Mouse (Mus musculus) CD4-positive, CD25-positive, alpha-beta regulatory T cell, adult 9 weeks (primary cell): ENCODE measurements around the gene Eif4e3. TPM values are rescaled to one million over a fixed set of nuclear protein-coding genes. Genes with fewer than 3 reads are reported as not detected.

Experiments
- polyA plus RNA-seq: library from polyadenylated mRNA; unstranded; fragments of 100-300 nt; shearing (Covaris generic); gene quantifications from one replicate; pipeline ENCODE4 v1.2.1, GENCODE M21; 2017

Gene Eif4e3
- polyA plus RNA-seq: 17.6 TPM

DNA sequence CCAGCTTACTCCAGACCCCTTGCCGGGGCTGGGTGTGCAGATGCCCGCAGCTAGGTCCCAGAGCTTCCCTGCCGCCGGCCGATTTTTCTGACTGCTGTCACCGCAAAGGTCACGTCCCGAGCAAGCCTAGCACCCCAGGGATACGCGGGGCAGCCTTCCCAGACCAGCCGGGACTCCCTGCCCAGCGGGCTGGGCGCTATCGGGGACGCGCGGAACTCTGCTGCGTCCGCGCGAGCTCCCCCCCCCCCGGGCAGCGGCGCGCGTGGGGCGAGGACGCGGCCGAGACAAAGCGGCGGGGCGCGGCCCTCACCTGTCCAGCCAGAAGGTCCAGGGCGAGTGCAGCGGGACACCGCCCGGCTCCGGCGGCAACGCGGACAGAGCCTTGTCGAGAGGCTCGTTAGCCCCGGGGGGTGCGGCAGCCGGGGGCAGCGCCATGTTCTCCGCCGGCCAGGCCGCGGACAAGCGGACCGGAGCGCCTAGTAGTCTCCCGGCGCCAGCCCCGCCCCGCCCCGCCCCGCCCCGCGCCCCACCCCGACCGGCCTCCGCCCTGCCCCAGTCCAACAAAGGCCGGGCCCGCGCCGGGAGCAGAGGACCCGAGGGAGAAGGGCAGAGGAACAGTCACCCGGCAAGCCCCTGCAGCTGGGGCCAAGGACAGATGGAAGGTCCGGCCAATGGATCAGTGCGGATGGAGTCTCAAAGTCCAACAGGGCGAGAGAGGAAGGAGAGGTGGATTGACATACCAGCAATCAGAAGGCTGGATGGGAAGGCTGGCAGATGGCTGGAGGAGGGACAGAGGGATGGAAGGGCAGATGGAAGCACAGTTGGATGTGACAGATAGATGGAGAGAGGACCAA is at the start of gene Eif4e3, which contains the start of gene Gm20696:
Gene Eif4e3, minus strand, starts transcription at position 454 of the 854 bp plus-strand sequence.
Gene Gm20696, minus strand, starts transcription at position 480 of the 854 bp plus-strand sequence.

DNA sequence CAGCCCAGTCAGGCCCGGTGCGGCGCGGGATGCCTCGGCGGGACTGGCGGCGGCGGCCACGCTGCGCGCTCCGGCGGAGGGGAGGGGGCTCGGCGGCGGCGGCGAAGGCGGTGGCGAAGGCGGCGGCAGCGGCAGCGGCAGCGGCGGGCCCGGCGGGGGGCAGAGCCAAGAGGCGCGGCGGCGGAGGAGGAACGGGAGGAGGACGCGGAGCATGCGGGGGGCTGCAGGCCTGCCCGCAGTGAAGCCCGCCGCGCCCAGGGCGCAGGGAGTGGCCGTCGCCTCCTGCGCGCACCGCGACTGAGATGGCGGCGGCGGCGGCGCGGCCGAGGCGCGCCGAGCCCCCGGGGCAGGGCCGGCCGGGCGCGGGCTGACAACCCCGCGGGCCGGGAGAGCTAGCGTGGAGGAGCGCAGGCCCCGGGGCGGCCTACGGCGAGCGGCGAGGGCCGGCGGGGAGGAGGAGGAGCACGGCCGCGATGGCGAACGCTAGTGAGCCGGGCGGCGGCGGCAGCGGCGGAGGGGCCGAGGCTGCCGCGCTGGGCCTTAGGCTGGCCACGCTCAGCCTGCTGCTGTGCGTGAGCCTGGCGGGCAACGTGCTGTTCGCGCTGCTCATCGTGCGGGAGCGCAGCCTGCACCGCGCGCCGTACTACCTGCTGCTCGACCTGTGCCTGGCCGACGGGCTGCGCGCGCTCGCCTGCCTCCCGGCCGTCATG is 25.8 kb upstream of the Eif4e3 start, which contains the start of gene Gpr27:
Gene Gpr27, plus strand, starts transcription at position 474 of the 710 bp plus-strand sequence.

Other genes with a start within 250 kb of the Eif4e3 start
- gene Foxp1, start 144.1 kb downstream of the Eif4e3 start, polyA plus RNA-seq: 435 TPM
- 14.8 TPM for gene Gm20696, start within 50 bp of the Eif4e3 start, polyA plus RNA-seq
- not detected for gene Gpr27, start 25.9 kb upstream of the Eif4e3 start, polyA plus RNA-seq
- not detected for gene Prok2, start 59.6 kb upstream of the Eif4e3 start, polyA plus RNA-seq